Mouse (Mus musculus): ENCODE data around the gene Gm7298. TPM values are rescaled to one million over a fixed set of nuclear protein-coding genes. Genes with fewer than 3 reads are reported as not detected.
"Not testable (repeated sequence)": the region's sequence is repeated elsewhere in the genome, so short reads cannot be mapped to it uniquely, and the experiment has no call there.

The Gm7298 gene
- polyA plus RNA-seq (2015; fragmentation: Nextera tagmentation; extraction: Ambion mirVana): not detected in 2 replicates

- Histone ChIP-seq H3K27me3 (replicated peaks; ENCODE audit: control insufficient read depth, insufficient read depth, low read length) (no peaks in the 10 kb centered on the region), H3K36me3 (ENCODE audit: control insufficient read depth, insufficient read depth, low read length) (no peaks in the 10 kb centered on the region), H3K4me1 (ENCODE audit: control insufficient read depth, insufficient read depth, low read length) (no peaks in the 10 kb centered on the region), H3K4me3 (ENCODE audit: low read length) (no peak within 1 kb of the TSS), H3K4me2 (ENCODE audit: low read depth, low read length) (no peak within 1 kb of the TSS), H3K9ac (ENCODE audit: low read depth, low read length) (no peak within 1 kb of the TSS), H3K27ac (ENCODE audit: low read length) (no peak within 1 kb of the TSS), H3K9me3 (ENCODE audit: control insufficient read depth, low read length) (no peaks in the 10 kb centered on the region)
- ATAC-seq: no peak
- 53% methylated on average over 3 of the region's 3 CpGs for WGBS
Observed at GRCm38 (mm10) chr6:121732632-121733031, at the start of gene Gm7298. TSS of gene Gm7298 (plus strand) at chr6:121732932.

GRCm38 (mm10) chr6:121828034-121828433 lies 95.3 kb downstream of the Gm7298 start:
- Histone ChIP-seq H3K4me3 (ENCODE audit: low read length) (no peak overlapping the region), H3K36me3 (ENCODE audit: control insufficient read depth, insufficient read depth, low read length) (no peaks in the 10 kb centered on the region), H3K4me1 (ENCODE audit: control insufficient read depth, insufficient read depth, low read length) (no peaks in the 10 kb centered on the region), H3K4me2 (ENCODE audit: low read depth, low read length) (no peak overlapping the region), H3K27ac (ENCODE audit: low read length) (no peak overlapping the region), H3K9ac (ENCODE audit: low read depth, low read length) (no peak overlapping the region), H3K9me3 (ENCODE audit: control insufficient read depth, low read length) (no peaks in the 10 kb centered on the region), H3K27me3 (replicated peaks; ENCODE audit: control insufficient read depth, insufficient read depth, low read length) (no peaks in the 10 kb centered on the region)
- ATAC-seq: no peak
- 80% methylated on average over 4 of the region's 4 CpGs for WGBS

- H3K27ac ChIP-seq (ENCODE audit: low read length): no peak overlapping the region
- H3K9me3 ChIP-seq (ENCODE audit: control insufficient read depth, low read length): no peaks in the 10 kb centered on the region
- no peaks in the 10 kb centered on the region for H3K27me3 ChIP-seq (replicated peaks; ENCODE audit: control insufficient read depth, insufficient read depth, low read length)
- H3K4me2 ChIP-seq (ENCODE audit: low read depth, low read length): no peak overlapping the region
- H3K9ac ChIP-seq (ENCODE audit: low read depth, low read length): no peak overlapping the region
- no peak overlapping the region for H3K4me3 ChIP-seq (ENCODE audit: low read length)
- no peaks in the 10 kb centered on the region for H3K4me1 ChIP-seq (ENCODE audit: control insufficient read depth, insufficient read depth, low read length)
- H3K36me3 ChIP-seq (ENCODE audit: control insufficient read depth, insufficient read depth, low read length): no peaks in the 10 kb centered on the region
- 83% methylated on average over 1 of the region's 1 CpGs for WGBS
- no peak for ATAC-seq
Observed at GRCm38 (mm10) chr6:121836361-121836760, 103.6 kb downstream of the Gm7298 start.

GRCm38 (mm10) chr6:121838271-121838670 lies 105.5 kb downstream of the Gm7298 start, which contains the start of gene Mug1:
TSS of gene Mug1 (plus strand) at chr6:121838541.
- H3K27me3 ChIP-seq (replicated peaks; ENCODE audit: control insufficient read depth, insufficient read depth, low read length); H3K4me2 ChIP-seq (ENCODE audit: low read depth, low read length); H3K4me3 ChIP-seq (ENCODE audit: low read length); H3K9ac ChIP-seq (ENCODE audit: low read depth, low read length); ATAC-seq; H3K36me3 ChIP-seq (ENCODE audit: control insufficient read depth, insufficient read depth, low read length); H3K4me1 ChIP-seq (ENCODE audit: control insufficient read depth, insufficient read depth, low read length); H3K27ac ChIP-seq (ENCODE audit: low read length); H3K9me3 ChIP-seq (ENCODE audit: control insufficient read depth, low read length): not testable (repeated sequence)
- WGBS: 78% methylated on average over 4 of the region's 4 CpGs

Other genes starting within 250 kb of the Gm7298 start
- gene A2m, start 97.6 kb upstream of the Gm7298 start, polyA plus RNA-seq (2015; fragmentation: Nextera tagmentation; extraction: Ambion mirVana): 1.1 and 1.6 TPM in 2 replicates
- not detected in 2 replicates for gene Mug1, start 105.6 kb downstream of the Gm7298 start, polyA plus RNA-seq (2015; fragmentation: Nextera tagmentation; extraction: Ambion mirVana)